Mouse (Mus musculus) T-cell, adult 2 months (primary cell): ENCODE measurements around the gene Dhh.

Source experiments
- DNase-seq: peaks from one replicate; pipeline ENCODE4 v3.0.0; 2022; ENCODE audit warnings: low spot score

Gene Dhh

GRCm38 (mm10) chr15:98850668-98851067 is 47.7 kb downstream of the Dhh start:
- no peak for DNase-seq

- DNase-seq, result no peak
Observed at GRCm38 (mm10) chr15:98849956-98850600, 48.3 kb downstream of the Dhh start.

- no peak for DNase-seq
Observed at GRCm38 (mm10) chr15:98849165-98849564, 49.2 kb downstream of the Dhh start.

- no peak for DNase-seq
Observed at GRCm38 (mm10) chr15:98846140-98846539, 52.2 kb downstream of the Dhh start.

- DNase-seq, result no peak
Observed at GRCm38 (mm10) chr15:98845149-98845548, 53.2 kb downstream of the Dhh start.

- DNase-seq, result no peak
Observed at GRCm38 (mm10) chr15:98843595-98844223, 54.6 kb downstream of the Dhh start.
